Mouse (Mus musculus): ENCODE measurements around the gene Efr3b.

- TF ChIP-seq CTCF (IDR thresholded peaks at IDR 0.05; ENCODE audit: extremely low read depth, insufficient read depth, low read length), result peak; percentile 82
- TF ChIP-seq POLR2A (IDR thresholded peaks at IDR 0.05; ENCODE audit: extremely low read depth, insufficient read depth, low read length), result no peak
Observed at GRCm38 (mm10) chr12:4080311-4080710, 41.6 kb upstream of the Efr3b start.
